Mouse (Mus musculus) kidney, adult 2 months (tissue): ENCODE measurements at regions not wholly inside any gene's neighbourhood (a gene's known extent, or its start where the extent isn't known, plus 50 kb on each side); places are given as distances from the start of the nearest gene placed in this dataset.

ENCODE experiments used
- CTCF ChIP-seq: fragments of 200-500 bp; conservative IDR thresholded peaks from 2 replicates; pipeline ENCODE4 v1.5.1; 2011; ENCODE audit warnings: low read depth, mild to moderate bottlenecking, control low read depth, low read length, moderate library complexity, mixed read lengths; ENCODE audit not compliant: insufficient read depth, insufficient read length
- POLR2A ChIP-seq: fragments of 200-500 bp; IDR thresholded peaks from one replicate; pipeline ENCODE4 v1.6.1; 2011; ENCODE audit warnings: low read depth, low read length, control low read depth

- TF ChIP-seq POLR2A (no peak), CTCF (no peak)
Observed at GRCm38 (mm10) chr11:17665624-17666552, 287.8 kb downstream of the Etaa1 start.
